Mouse (Mus musculus) CH12.LX (cell line): ENCODE measurements around the gene Slc9a8. TPM values are rescaled to one million over a fixed set of nuclear protein-coding genes. Genes with fewer than 3 reads are reported as not detected.

Experiments
- DNase-seq: peaks from one replicate; pipeline ENCODE4 v3.0.0-alpha.2; 2013; ENCODE audit errors: extremely low read depth
- H3K27ac ChIP-seq: 2 replicates; pipeline ENCODE4 v1.5.1; 2012; ENCODE audit warnings: low read depth, mild to moderate bottlenecking, control low read depth, moderate library complexity; ENCODE audit not compliant: insufficient read depth
- H3K27me3 ChIP-seq: replicated peaks from 2 replicates; pipeline ENCODE3; 2012; ENCODE audit warnings: inconsistent platforms
- H3K36me3 ChIP-seq, 2 experiments: replicated peaks in 1 of 2; 2 replicates each; pipeline versions ENCODE3 to v1.6.1; 2012; ENCODE audit warnings: inconsistent platforms in 1 of 2, low read length in 1 of 2, mild to moderate bottlenecking in 1 of 2, mixed read lengths in 1 of 2, moderate library complexity in 1 of 2; ENCODE audit not compliant: control insufficient read depth in 1 of 2, insufficient read depth in 1 of 2
- H3K4me1 ChIP-seq, 2 experiments: 2 replicates each; pipeline ENCODE4 v1.6.1; 2012; ENCODE audit warnings: inconsistent platforms in 1 of 2, moderate library complexity in 1 of 2; ENCODE audit not compliant: insufficient read depth in 2 of 2, control insufficient read depth in 1 of 2
- H3K4me2 ChIP-seq: 2 replicates; pipeline ENCODE4 v1.6.1; 2012; ENCODE audit warnings: low read depth, mild to moderate bottlenecking, control low read depth; ENCODE audit not compliant: poor library complexity, insufficient read depth, severe bottlenecking
- H3K4me3 ChIP-seq, 3 experiments: fragments of 150-350 bp in 1 of 3; sonication (generic) in 1 of 3; replicated peaks in 1 of 3; 2 replicates each; pipeline versions ENCODE3 to v1.5.1; 2011 to 2012; ENCODE audit warnings: low read depth in 2 of 3, low read length in 2 of 3, mild to moderate bottlenecking in 2 of 3, moderate library complexity in 2 of 3, control low read depth in 1 of 3, improper control_type of control experiment in 1 of 3, inconsistent platforms in 1 of 3, mixed read lengths in 1 of 3; ENCODE audit not compliant: poor library complexity in 1 of 3
- H3K79me2 ChIP-seq: replicated peaks from 2 replicates; pipeline ENCODE4 v1.6.1; 2012; ENCODE audit warnings: mild to moderate bottlenecking, moderate library complexity; ENCODE audit not compliant: control insufficient read depth, poor library complexity, insufficient read depth, severe bottlenecking; ENCODE audit errors: extremely low read depth
- H3K9ac ChIP-seq: 2 replicates; pipeline ENCODE4 v1.6.1; 2012; ENCODE audit warnings: low read depth, mild to moderate bottlenecking, control low read depth, moderate library complexity; ENCODE audit not compliant: insufficient read depth
- H3K9me3 ChIP-seq: replicated peaks from 2 replicates; pipeline ENCODE3; 2012; ENCODE audit warnings: low read length, inconsistent platforms, mixed read lengths
- BHLHE40 ChIP-seq: IDR thresholded peaks from 2 replicates; pipeline ENCODE4 v1.6.1; 2011; ENCODE audit warnings: mild to moderate bottlenecking, low read depth, low read length, improper control_type of control experiment
- CHD1 ChIP-seq: IDR thresholded peaks from 2 replicates; pipeline ENCODE4 v1.6.1; 2012; ENCODE audit warnings: low read depth, low read length, improper control_type of control experiment, inconsistent platforms
- CHD2 ChIP-seq: IDR thresholded peaks from 2 replicates; pipeline ENCODE4 v1.6.1; 2011; ENCODE audit warnings: low read length, improper control_type of control experiment
- EP300 ChIP-seq: IDR thresholded peaks from 2 replicates; pipeline ENCODE4 v1.6.1; 2011; ENCODE audit warnings: low read length, improper control_type of control experiment
- ETS1 ChIP-seq: conservative IDR thresholded peaks from 2 replicates; pipeline ENCODE4 v1.6.1; 2012; ENCODE audit warnings: low read depth, mild to moderate bottlenecking, inconsistent platforms, low read length, improper control_type of control experiment, moderate library complexity
- GABPA ChIP-seq: IDR thresholded peaks from 2 replicates; pipeline ENCODE4 v1.6.1; 2012; ENCODE audit warnings: low read depth, low read length, improper control_type of control experiment, inconsistent platforms; ENCODE audit not compliant: insufficient replicate concordance
- HCFC1 ChIP-seq: IDR thresholded peaks from 2 replicates; pipeline ENCODE4 v1.6.1; 2012; ENCODE audit warnings: low read depth, mild to moderate bottlenecking, inconsistent platforms, low read length, improper control_type of control experiment
- IRF4 ChIP-seq: IDR thresholded peaks from 2 replicates; pipeline ENCODE4 v1.6.1; 2014; ENCODE audit warnings: low read depth, mild to moderate bottlenecking, inconsistent platforms, low read length, improper control_type of control experiment
- JUND ChIP-seq: conservative IDR thresholded peaks from 2 replicates; pipeline ENCODE4 v1.6.1; 2011; ENCODE audit warnings: low read depth, low read length, improper control_type of control experiment
- MAX ChIP-seq: IDR thresholded peaks from 2 replicates; pipeline ENCODE4 v1.6.1; 2011; ENCODE audit warnings: low read length, improper control_type of control experiment
- MAZ ChIP-seq: IDR thresholded peaks from 2 replicates; pipeline ENCODE4 v1.6.1; 2012; ENCODE audit warnings: low read depth, mild to moderate bottlenecking, inconsistent platforms, low read length, improper control_type of control experiment, moderate library complexity
- MEF2A ChIP-seq: IDR thresholded peaks from 2 replicates; pipeline ENCODE4 v1.6.1; 2014; ENCODE audit warnings: low read depth, mild to moderate bottlenecking, inconsistent platforms, low read length, improper control_type of control experiment, borderline replicate concordance
- MXI1 ChIP-seq: IDR thresholded peaks from 2 replicates; pipeline ENCODE4 v1.6.1; 2011; ENCODE audit warnings: mild to moderate bottlenecking, low read depth, low read length, improper control_type of control experiment
- MYC ChIP-seq: IDR thresholded peaks from 2 replicates; pipeline ENCODE4 v1.6.1; 2011; ENCODE audit warnings: low read depth, mild to moderate bottlenecking, improper control_type of control experiment, low read length
- NRF1 ChIP-seq: IDR thresholded peaks from 2 replicates; pipeline ENCODE4 v1.6.1; 2014; ENCODE audit warnings: low read depth, mild to moderate bottlenecking, inconsistent platforms, low read length, improper control_type of control experiment, moderate library complexity
- PAX5 ChIP-seq: IDR thresholded peaks from 2 replicates; pipeline ENCODE4 v1.6.1; 2012; ENCODE audit warnings: low read length, inconsistent platforms, mixed read lengths
- POLR2A ChIP-seq: IDR thresholded peaks from 2 replicates; pipeline ENCODE4 v1.6.1; 2011; ENCODE audit warnings: low read depth, mild to moderate bottlenecking, improper control_type of control experiment, low read length
- RAD21 ChIP-seq: IDR thresholded peaks from 2 replicates; pipeline ENCODE4 v1.6.1; 2011; ENCODE audit warnings: low read depth, mild to moderate bottlenecking, low read length, improper control_type of control experiment, moderate library complexity
- RCOR1 ChIP-seq: conservative IDR thresholded peaks from 2 replicates; pipeline ENCODE4 v1.6.1; 2012; ENCODE audit warnings: low read depth, mild to moderate bottlenecking, inconsistent platforms, low read length, improper control_type of control experiment
- TCF12 ChIP-seq: IDR thresholded peaks from 2 replicates; pipeline ENCODE4 v1.6.1; 2014; ENCODE audit warnings: low read depth, mild to moderate bottlenecking, inconsistent platforms, low read length, improper control_type of control experiment
- UBTF ChIP-seq: IDR thresholded peaks from 2 replicates; pipeline ENCODE4 v1.6.1; 2012; ENCODE audit warnings: low read depth, mild to moderate bottlenecking, inconsistent platforms, low read length, improper control_type of control experiment, moderate library complexity
- USF1 ChIP-seq: IDR thresholded peaks from 2 replicates; pipeline ENCODE4 v1.6.1; 2014; ENCODE audit warnings: low read depth, mild to moderate bottlenecking, inconsistent platforms, low read length, improper control_type of control experiment
- USF2 ChIP-seq: conservative IDR thresholded peaks from 2 replicates; pipeline ENCODE4 v1.6.1; 2011; ENCODE audit warnings: low read depth, low read length, improper control_type of control experiment
- ZC3H11A ChIP-seq: IDR thresholded peaks from 2 replicates; pipeline ENCODE4 v1.6.1; 2012; ENCODE audit warnings: low read depth, mild to moderate bottlenecking, inconsistent platforms, low read length, improper control_type of control experiment
- ZMIZ1 ChIP-seq: IDR thresholded peaks from 2 replicates; pipeline ENCODE4 v1.6.1; 2012; ENCODE audit warnings: low read depth, mild to moderate bottlenecking, inconsistent platforms, low read length, improper control_type of control experiment
- ZNF384 ChIP-seq: IDR thresholded peaks from 2 replicates; pipeline ENCODE4 v1.6.1; 2012; ENCODE audit warnings: low read depth, low read length, improper control_type of control experiment, inconsistent platforms
- dilution Hi-C: fragments of 300-500 bp; cut with MboI; formaldehyde crosslinking; loops from 2 replicates; pipeline ENCODE4 v1.14.3; 2020; ENCODE audit warnings: low sequenced_read_pairs; ENCODE audit not compliant: extremely low pct_unique_long_range_greater_than_20kb, extremely low pct_ligation_motif_present
- in situ Hi-C: fragments of 300-500 bp; cut with MboI; formaldehyde crosslinking; loops from 3 replicates; pipeline ENCODE4 v1.14.3; 2019; ENCODE audit warnings: low sequenced_read_pairs, low pct_ligation_motif_present, low pct_unique_long_range_greater_than_20kb, mixed read lengths
- polyA plus RNA-seq: library from polyadenylated mRNA; unstranded; fragments of >175 nt; gene quantifications from 2 replicates; pipeline ENCODE4 v1.2.1, GENCODE M21; 2012; ENCODE audit warnings: low read depth; ENCODE audit not compliant: insufficient read length
- total RNA-seq, 2 experiments: library from RNA; depleted of rRNA; stranded (reverse); fragments of 300-350 nt in 1 of 2; fragments of >200 nt in 1 of 2; gene quantifications; 2 replicates each; pipeline ENCODE4 v1.2.3; 2012 to 2014

Gene Slc9a8
- total and polyA plus RNA-seq, 3 experiments: 14.5 to 26.0 (median 25.0) TPM

DNA sequence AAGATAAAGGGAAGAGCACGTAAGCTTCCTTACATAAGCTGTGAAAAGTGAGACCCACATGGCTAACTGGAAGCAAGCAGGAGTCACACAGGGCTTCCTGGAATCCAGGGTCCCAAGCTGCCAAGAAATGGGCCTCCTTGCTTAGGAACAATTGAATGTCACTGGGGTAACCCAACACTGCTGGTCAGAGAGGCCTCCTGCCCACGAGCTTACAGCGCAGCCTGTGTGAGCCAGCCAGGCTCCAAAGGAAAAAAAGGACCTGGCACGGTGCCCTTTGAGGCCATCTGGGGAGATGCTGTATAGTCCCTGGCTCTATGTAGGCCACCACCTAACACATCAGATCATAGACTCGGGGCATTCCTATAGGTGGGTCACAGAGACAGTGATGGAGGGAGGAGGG lies 48.2 kb upstream of the Slc9a8 start:
- dilution Hi-C loops: no loop called here
- Histone ChIP-seq H3K27ac (no peak overlapping the region), H3K36me3 (peaks cover 0 to 13% of the 10 kb centered on the region in 2 experiments), H3K27me3 (no peaks in the 10 kb centered on the region), H3K4me3 (no peak overlapping the region), H3K9me3 (no peaks in the 10 kb centered on the region), H3K79me2 (no peaks in the 10 kb centered on the region), H3K9ac (no peak overlapping the region), H3K4me1 (peaks cover 34 to 69% of the 10 kb centered on the region in 2 experiments), H3K4me2 (no peak overlapping the region)
- DNase-seq: no peak
- TF ChIP-seq MXI1 (0 out of 2 replicates have a peak, but pooled peaks have one; percentile 24), ETS1 (no peak), IRF4 (no peak)
- in situ Hi-C loops: no loop called here

- H3K4me1 ChIP-seq: peaks cover 35 to 75% of the 10 kb centered on the region in 2 experiments
- dilution Hi-C loops: no loop called here
- H3K36me3 ChIP-seq: peaks cover 0 to 23% of the 10 kb centered on the region in 2 experiments
- no peaks in the 10 kb centered on the region for H3K27me3 ChIP-seq
- H3K4me3 ChIP-seq: peak overlapping the region in 2 of 3 experiments; percentile 29 to 45
- no peaks in the 10 kb centered on the region for H3K9me3 ChIP-seq
- peak overlapping the region; percentile 97 for H3K27ac ChIP-seq
- TF ChIP-seq MEF2A (peak; percentile 40; the same call in 1 of the 2 replicates), ZMIZ1 (no peak), RAD21 (no peak), GABPA (no peak), RCOR1 (no peak), HCFC1 (no peak), EP300 (no peak), USF2 (peak; percentile 46), USF1 (peak; percentile 67), MXI1 (no peak), ETS1 (no peak), IRF4 (no peak), MAZ (no peak), BHLHE40 (peak; percentile 92), MAX (peak; percentile 44; the same call in 1 of the 2 replicates), PAX5 (no peak), JUND (no peak), CHD1 (no peak), TCF12 (0 out of 2 replicates have a peak, but pooled peaks have one; percentile 12), CHD2 (no peak), NRF1 (peak; percentile 73), MYC (no peak), UBTF (no peak), POLR2A (no peak), ZC3H11A (no peak), ZNF384 (no peak)
- in situ Hi-C loops: no loop called here
- peak overlapping the region; percentile 45 for H3K4me2 ChIP-seq
- no peaks in the 10 kb centered on the region for H3K79me2 ChIP-seq
- DNase-seq: no peak
- H3K9ac ChIP-seq: peak overlapping the region; percentile 25; the same call in 1 of the 2 replicates
These were observed 47.2 kb upstream of the Slc9a8 start for GRCm38 (mm10) chr2:167374191-167374805.
